Mouse (Mus musculus) heart, embryonic 15.5 days (tissue): ENCODE data around the gene Gpalpp1. TPM values are rescaled to one million over a fixed set of nuclear protein-coding genes. Genes with fewer than 3 reads are reported as not detected.
A peak's percentile ranks its signal among the peaks of the same experiment; 100 is the strongest.

Experiments used
- ATAC-seq: fragments of 200-750 bp; cut with Nextera tagmentation; replicated peaks from 2 replicates; pipeline ENCODE4 v1.8.0; 2017; ENCODE audit warnings: low read depth, moderate TSS enrichment; ENCODE audit not compliant: insufficient number of reproducible peaks, insufficient read depth, low FRiP score
- H3K27ac ChIP-seq: fragments of 300-500 bp; sonication (generic); 2 replicates; pipeline ENCODE4 v1.5.1; 2015; ENCODE audit warnings: mild to moderate bottlenecking, inconsistent platforms
- H3K27me3 ChIP-seq: fragments of 300-500 bp; sonication (generic); 2 replicates; pipeline ENCODE4 v1.6.1; 2015; ENCODE audit warnings: inconsistent platforms
- H3K36me3 ChIP-seq: fragments of 300-500 bp; sonication (generic); 2 replicates; pipeline ENCODE4 v1.6.1; 2015; ENCODE audit warnings: mild to moderate bottlenecking, inconsistent platforms
- H3K4me1 ChIP-seq: fragments of 300-500 bp; sonication (generic); replicated peaks from 2 replicates; pipeline ENCODE4 v1.6.1; 2015; ENCODE audit warnings: inconsistent platforms
- H3K4me2 ChIP-seq: fragments of 300-500 bp; sonication (generic); 2 replicates; pipeline ENCODE4 v1.6.1; 2015; ENCODE audit warnings: inconsistent platforms, mild to moderate bottlenecking, moderate library complexity
- H3K4me3 ChIP-seq: fragments of 300-500 bp; sonication (generic); 2 replicates; pipeline ENCODE4 v1.5.1; 2015; ENCODE audit warnings: mild to moderate bottlenecking, inconsistent platforms
- H3K9ac ChIP-seq: fragments of 300-500 bp; sonication (generic); 2 replicates; pipeline ENCODE4 v1.6.1; 2015; ENCODE audit warnings: mild to moderate bottlenecking, inconsistent platforms
- H3K9me3 ChIP-seq: fragments of 300-500 bp; sonication (generic); replicated peaks from 2 replicates; pipeline ENCODE4 v1.6.1; 2016; ENCODE audit warnings: inconsistent platforms
- WGBS: fragments of 180-500 bp; shearing (Covaris S2); methylation state at CpG from one replicate; pipeline ENCODE4 v1.1.7; 2015; ENCODE audit warnings: mixed read lengths; 5-methylcytosine and 5-hydroxymethylcytosine counted together
- polyA plus RNA-seq: library from polyadenylated mRNA; unstranded; fragments of >200 nt; fragmentation: Nextera tagmentation; extraction: Ambion mirVana; gene quantifications from 2 replicates; pipeline ENCODE4 v1.2.1, GENCODE M21; 2015

The Gpalpp1 gene
- 7.9 and 9.7 TPM in 2 replicates for polyA plus RNA-seq

- Histone ChIP-seq H3K9me3 (no peaks in the 10 kb centered on the region), H3K4me3 (peak within 1 kb of the TSS; percentile 99), H3K27ac (peak within 1 kb of the TSS; percentile 89), H3K9ac (peak within 1 kb of the TSS; percentile 86), H3K36me3 (peaks cover 24% of the 10 kb centered on the region), H3K27me3 (no peaks in the 10 kb centered on the region), H3K4me2 (peak within 1 kb of the TSS; percentile 76), H3K4me1 (peaks cover 13% of the 10 kb centered on the region)
- peak; percentile 99 for ATAC-seq
- WGBS: under 1% methylated on average over 69 of the region's 69 CpGs
Measured at GRCm38 (mm10) chr14:76110396-76111221, at the start of gene Gpalpp1, which contains the start of gene Nufip1. Gene Gpalpp1, minus strand, starts transcription at chr14:76110760. Gene Nufip1, plus strand, starts transcription at chr14:76110891.

GRCm38 (mm10) chr14:76158192-76158785 lies 47.7 kb upstream of the Gpalpp1 start:
- no peak overlapping the region for H3K9ac ChIP-seq
- no peaks in the 10 kb centered on the region for H3K27me3 ChIP-seq
- no peak for ATAC-seq
- no peaks in the 10 kb centered on the region for H3K36me3 ChIP-seq
- peaks cover 3% of the 10 kb centered on the region for H3K4me1 ChIP-seq
- H3K4me3 ChIP-seq: no peak overlapping the region
- WGBS: 58% methylated on average over 5 of the region's 5 CpGs
- H3K9me3 ChIP-seq: no peaks in the 10 kb centered on the region
- no peak overlapping the region for H3K27ac ChIP-seq
- H3K4me2 ChIP-seq: no peak overlapping the region

GRCm38 (mm10) chr14:76153828-76154227 lies 43.3 kb upstream of the Gpalpp1 start:
- no peak overlapping the region for H3K27ac ChIP-seq
- no peaks in the 10 kb centered on the region for H3K36me3 ChIP-seq
- peaks cover 26% of the 10 kb centered on the region for H3K4me1 ChIP-seq
- no peak for ATAC-seq
- H3K4me3 ChIP-seq: no peak overlapping the region
- H3K9ac ChIP-seq: no peak overlapping the region
- H3K27me3 ChIP-seq: no peaks in the 10 kb centered on the region
- no peaks in the 10 kb centered on the region for H3K9me3 ChIP-seq
- H3K4me2 ChIP-seq: peak overlapping the region; percentile 79
- WGBS: 30% methylated on average over 6 of the region's 6 CpGs

- ATAC-seq: no peak
- H3K4me1 ChIP-seq: peaks cover 26% of the 10 kb centered on the region
- H3K9me3 ChIP-seq: no peaks in the 10 kb centered on the region
- peak overlapping the region; percentile 42 for H3K9ac ChIP-seq
- peak overlapping the region; percentile 80 for H3K4me3 ChIP-seq
- no peaks in the 10 kb centered on the region for H3K36me3 ChIP-seq
- H3K27me3 ChIP-seq: no peaks in the 10 kb centered on the region
- peak overlapping the region; percentile 99 for H3K27ac ChIP-seq
- peak overlapping the region; percentile 79 for H3K4me2 ChIP-seq
- 5% methylated on average over 24 of the region's 24 CpGs for WGBS
Measured at GRCm38 (mm10) chr14:76153003-76153675, 42.6 kb upstream of the Gpalpp1 start.

- WGBS: under 1% methylated on average over 41 of the region's 41 CpGs
Measured at GRCm38 (mm10) chr14:76152162-76153002, 41.8 kb upstream of the Gpalpp1 start.

GRCm38 (mm10) chr14:76151820-76152161 lies 41.2 kb upstream of the Gpalpp1 start:
- Histone ChIP-seq H3K9ac (peak overlapping the region; percentile 89), H3K4me1 (peaks cover 26% of the 10 kb centered on the region), H3K9me3 (no peaks in the 10 kb centered on the region), H3K36me3 (no peaks in the 10 kb centered on the region), H3K27ac (peak overlapping the region; percentile 99), H3K4me2 (peak overlapping the region; percentile 79), H3K27me3 (no peaks in the 10 kb centered on the region), H3K4me3 (peak overlapping the region; percentile 80)
- no peak for ATAC-seq
- 3% methylated on average over 10 of the region's 10 CpGs for WGBS

More at GRCm38 (mm10) chr14:76152162-76153002, 41.8 kb upstream of the Gpalpp1 start:
- no peaks in the 10 kb centered on the region for H3K27me3 ChIP-seq
- no peaks in the 10 kb centered on the region for H3K9me3 ChIP-seq
- peaks cover 26% of the 10 kb centered on the region for H3K4me1 ChIP-seq
- H3K4me3 ChIP-seq: peak overlapping the region; percentile 80
- peak overlapping the region; percentile 99 for H3K27ac ChIP-seq
- peak; percentile 85 for ATAC-seq
- H3K36me3 ChIP-seq: no peaks in the 10 kb centered on the region
- peak overlapping the region; percentile 79 for H3K4me2 ChIP-seq
- H3K9ac ChIP-seq: peak overlapping the region; percentile 89

GRCm38 (mm10) chr14:76151011-76151410 lies 40.5 kb upstream of the Gpalpp1 start:
- ATAC-seq: no peak
- no peak overlapping the region for H3K4me3 ChIP-seq
- H3K9me3 ChIP-seq: no peaks in the 10 kb centered on the region
- H3K9ac ChIP-seq: no peak overlapping the region
- no peaks in the 10 kb centered on the region for H3K36me3 ChIP-seq
- no peak overlapping the region for H3K4me2 ChIP-seq
- 72% methylated on average over 2 of the region's 2 CpGs for WGBS
- no peaks in the 10 kb centered on the region for H3K27me3 ChIP-seq
- H3K27ac ChIP-seq: no peak overlapping the region
- peaks cover 26% of the 10 kb centered on the region for H3K4me1 ChIP-seq

- 79% methylated on average over 11 of the region's 11 CpGs for WGBS
- H3K9ac ChIP-seq: no peak overlapping the region
- no peaks in the 10 kb centered on the region for H3K27me3 ChIP-seq
- H3K4me1 ChIP-seq: peaks cover 26% of the 10 kb centered on the region
- H3K4me3 ChIP-seq: no peak overlapping the region
- no peaks in the 10 kb centered on the region for H3K36me3 ChIP-seq
- ATAC-seq: no peak
- H3K27ac ChIP-seq: peak overlapping the region; percentile 67; the same call in 1 of the 2 replicates
- no peaks in the 10 kb centered on the region for H3K9me3 ChIP-seq
- H3K4me2 ChIP-seq: no peak overlapping the region
Measured at GRCm38 (mm10) chr14:76150499-76150898, 39.9 kb upstream of the Gpalpp1 start.

GRCm38 (mm10) chr14:76149531-76150179 lies 39.1 kb upstream of the Gpalpp1 start:
- no peaks in the 10 kb centered on the region for H3K36me3 ChIP-seq
- peak overlapping the region; percentile 45 for H3K4me3 ChIP-seq
- H3K27ac ChIP-seq: peak overlapping the region; percentile 67
- no peaks in the 10 kb centered on the region for H3K27me3 ChIP-seq
- H3K9me3 ChIP-seq: no peaks in the 10 kb centered on the region
- peaks cover 26% of the 10 kb centered on the region for H3K4me1 ChIP-seq
- WGBS: 10% methylated on average over 13 of the region's 13 CpGs
- H3K9ac ChIP-seq: peak overlapping the region; percentile 9; the same call in 1 of the 2 replicates
- peak overlapping the region; percentile 55 for H3K4me2 ChIP-seq
- peak; percentile 77 for ATAC-seq

GRCm38 (mm10) chr14:76148294-76148693 lies 37.7 kb upstream of the Gpalpp1 start:
- Histone ChIP-seq H3K27ac (no peak overlapping the region), H3K4me1 (peaks cover 23% of the 10 kb centered on the region), H3K9ac (no peak overlapping the region), H3K4me2 (no peak overlapping the region), H3K27me3 (no peaks in the 10 kb centered on the region), H3K9me3 (no peaks in the 10 kb centered on the region), H3K4me3 (no peak overlapping the region), H3K36me3 (no peaks in the 10 kb centered on the region)
- 73% methylated on average over 10 of the region's 10 CpGs for WGBS
- no peak for ATAC-seq
